Mouse (Mus musculus) neural tube, embryonic 13.5 days (tissue): ENCODE data around the gene Adprhl2. TPM values are rescaled to one million over a fixed set of nuclear protein-coding genes. Genes with fewer than 3 reads are reported as not detected.

Source experiments
- ATAC-seq: fragments of 200-750 bp; cut with Nextera tagmentation; 2 replicates; pipeline ENCODE4 v1.8.0; 2017; ENCODE audit warnings: low read depth, mild to moderate bottlenecking, moderate TSS enrichment, moderate library complexity
- H3K27ac ChIP-seq: fragments of 300-500 bp; sonication (generic); replicated peaks from 2 replicates; pipeline ENCODE4 v1.5.1; 2015; ENCODE audit warnings: moderate library complexity, mild to moderate bottlenecking, inconsistent platforms
- H3K27me3 ChIP-seq: fragments of 300-500 bp; sonication (generic); 2 replicates; pipeline ENCODE4 v1.6.1; 2015; ENCODE audit warnings: mild to moderate bottlenecking, inconsistent platforms
- H3K36me3 ChIP-seq: fragments of 300-500 bp; sonication (generic); 2 replicates; pipeline ENCODE4 v1.6.1; 2015; ENCODE audit warnings: mild to moderate bottlenecking, inconsistent platforms
- H3K4me1 ChIP-seq: fragments of 300-500 bp; sonication (generic); replicated peaks from 2 replicates; pipeline ENCODE4 v1.6.1; 2015; ENCODE audit warnings: inconsistent platforms
- H3K4me2 ChIP-seq: fragments of 300-500 bp; sonication (generic); 2 replicates; pipeline ENCODE4 v1.6.1; 2015; ENCODE audit warnings: inconsistent platforms, mild to moderate bottlenecking, moderate library complexity
- H3K4me3 ChIP-seq: fragments of 300-500 bp; sonication (generic); 2 replicates; pipeline ENCODE4 v1.5.1; 2015; ENCODE audit warnings: mild to moderate bottlenecking, inconsistent platforms
- H3K9ac ChIP-seq: fragments of 300-500 bp; sonication (generic); 2 replicates; pipeline ENCODE4 v1.6.1; 2015; ENCODE audit warnings: moderate library complexity, mild to moderate bottlenecking, inconsistent platforms
- H3K9me3 ChIP-seq: fragments of 300-500 bp; sonication (generic); 2 replicates; pipeline ENCODE4 v1.6.1; 2016; ENCODE audit warnings: inconsistent platforms
- WGBS: fragments of 180-500 bp; shearing (Covaris S2); methylation state at CpG from one replicate; pipeline ENCODE4 v1.1.7; 2015; 5-methylcytosine and 5-hydroxymethylcytosine counted together
- polyA plus RNA-seq: library from polyadenylated mRNA; unstranded; fragments of >200 nt; fragmentation: Nextera tagmentation; extraction: Ambion mirVana; gene quantifications from 2 replicates; pipeline ENCODE4 v1.2.1, GENCODE M21; 2015

Gene Adprhl2
- polyA plus RNA-seq, 1 experiment from 2014 or later: 69.5 TPM

GRCm38 (mm10) chr4:126319806-126320205 is 1.7 kb downstream of the Adprhl2 start:
- Histone ChIP-seq H3K36me3 (peaks cover 40% of the 10 kb centered on the region), H3K4me1 (peaks cover 24% of the 10 kb centered on the region), H3K9me3 (no peaks in the 10 kb centered on the region), H3K4me2 (no peak overlapping the region), H3K4me3 (0 out of 2 replicates have a peak overlapping the region, but pooled peaks have one; percentile 79), H3K27ac (no peak overlapping the region), H3K9ac (no peak overlapping the region), H3K27me3 (peaks cover 19% of the 10 kb centered on the region)
- WGBS: 92% methylated on average over 6 of the region's 6 CpGs
- ATAC-seq: no peak

- Histone ChIP-seq H3K27ac (no peak overlapping the region), H3K4me1 (peaks cover 16% of the 10 kb centered on the region), H3K9me3 (no peaks in the 10 kb centered on the region), H3K27me3 (no peaks in the 10 kb centered on the region), H3K4me2 (no peak overlapping the region), H3K9ac (no peak overlapping the region), H3K36me3 (peaks cover 40% of the 10 kb centered on the region), H3K4me3 (no peak overlapping the region)
- ATAC-seq: no peak
- 95% methylated on average over 13 of the region's 13 CpGs for WGBS
Observed at GRCm38 (mm10) chr4:126316443-126317040, 5.0 kb downstream of the Adprhl2 start.

- no peak overlapping the region for H3K4me2 ChIP-seq
- H3K36me3 ChIP-seq: peaks cover 40% of the 10 kb centered on the region
- H3K27ac ChIP-seq: no peak overlapping the region
- H3K4me3 ChIP-seq: no peak overlapping the region
- no peak for ATAC-seq
- H3K9ac ChIP-seq: no peak overlapping the region
- WGBS: 41% methylated on average over 5 of the region's 5 CpGs
- H3K27me3 ChIP-seq: no peaks in the 10 kb centered on the region
- peaks cover 15% of the 10 kb centered on the region for H3K4me1 ChIP-seq
- H3K9me3 ChIP-seq: no peaks in the 10 kb centered on the region
Observed at GRCm38 (mm10) chr4:126315931-126316330, 5.6 kb downstream of the Adprhl2 start.

GRCm38 (mm10) chr4:126314393-126314792 is 7.1 kb downstream of the Adprhl2 start:
- H3K4me3 ChIP-seq: no peak overlapping the region
- H3K9ac ChIP-seq: no peak overlapping the region
- peaks cover 40% of the 10 kb centered on the region for H3K36me3 ChIP-seq
- H3K27ac ChIP-seq: no peak overlapping the region
- ATAC-seq: no peak
- 62% methylated on average over 10 of the region's 10 CpGs for WGBS
- no peak overlapping the region for H3K4me2 ChIP-seq
- H3K27me3 ChIP-seq: no peaks in the 10 kb centered on the region
- H3K4me1 ChIP-seq: peaks cover 5% of the 10 kb centered on the region; the same call in 1 of the 2 replicates
- no peaks in the 10 kb centered on the region for H3K9me3 ChIP-seq

- H3K9me3 ChIP-seq: no peaks in the 10 kb centered on the region
- no peak overlapping the region for H3K4me2 ChIP-seq
- H3K36me3 ChIP-seq: peaks cover 32% of the 10 kb centered on the region
- no peak overlapping the region for H3K27ac ChIP-seq
- no peak overlapping the region for H3K9ac ChIP-seq
- peaks cover 6% of the 10 kb centered on the region; the same call in 1 of the 2 replicates for H3K4me1 ChIP-seq
- no peaks in the 10 kb centered on the region for H3K27me3 ChIP-seq
- no peak overlapping the region for H3K4me3 ChIP-seq
- ATAC-seq: no peak
- WGBS: 48% methylated on average over 5 of the region's 5 CpGs
Observed at GRCm38 (mm10) chr4:126313202-126313601, 8.3 kb downstream of the Adprhl2 start.

- Histone ChIP-seq H3K27ac (no peak overlapping the region), H3K9ac (no peak overlapping the region), H3K9me3 (no peaks in the 10 kb centered on the region), H3K4me2 (no peak overlapping the region), H3K4me1 (peaks cover 6% of the 10 kb centered on the region; the same call in 1 of the 2 replicates), H3K4me3 (no peak overlapping the region), H3K27me3 (no peaks in the 10 kb centered on the region), H3K36me3 (peaks cover 16% of the 10 kb centered on the region)
- 93% methylated on average over 16 of the region's 16 CpGs for WGBS
- no peak for ATAC-seq
Observed at GRCm38 (mm10) chr4:126311566-126312200, 9.8 kb downstream of the Adprhl2 start.

- peaks cover 6% of the 10 kb centered on the region; the same call in 1 of the 2 replicates for H3K4me1 ChIP-seq
- H3K4me3 ChIP-seq: no peak overlapping the region
- no peak overlapping the region for H3K9ac ChIP-seq
- H3K27ac ChIP-seq: no peak overlapping the region
- H3K27me3 ChIP-seq: no peaks in the 10 kb centered on the region
- ATAC-seq: no peak
- H3K4me2 ChIP-seq: no peak overlapping the region
- WGBS: 77% methylated on average over 7 of the region's 7 CpGs
- no peaks in the 10 kb centered on the region for H3K9me3 ChIP-seq
- H3K36me3 ChIP-seq: peaks cover 3% of the 10 kb centered on the region; the same call in 1 of the 2 replicates
Observed at GRCm38 (mm10) chr4:126310344-126310743, 11.2 kb downstream of the Adprhl2 start.

- 0% methylated on average over 7 of the region's 7 CpGs for WGBS
- peak overlapping the region; percentile 42 for H3K4me2 ChIP-seq
- 0 out of 2 replicates have a peak overlapping the region, but pooled peaks have one; percentile 1 for H3K9ac ChIP-seq
- no peak overlapping the region for H3K27ac ChIP-seq
- no peaks in the 10 kb centered on the region for H3K27me3 ChIP-seq
- H3K9me3 ChIP-seq: no peaks in the 10 kb centered on the region
- ATAC-seq: peak; percentile 86
- H3K4me3 ChIP-seq: peak overlapping the region; percentile 14
- H3K4me1 ChIP-seq: peaks cover 6% of the 10 kb centered on the region; the same call in 1 of the 2 replicates
- peaks cover under 1% of the 10 kb centered on the region; the same call in 1 of the 2 replicates for H3K36me3 ChIP-seq
Observed at GRCm38 (mm10) chr4:126309922-126310309, 11.6 kb downstream of the Adprhl2 start.

GRCm38 (mm10) chr4:126309211-126309921 is 12.1 kb downstream of the Adprhl2 start:
- Histone ChIP-seq H3K36me3 (no peaks in the 10 kb centered on the region), H3K9ac (0 out of 2 replicates have a peak overlapping the region, but pooled peaks have one; percentile 1), H3K9me3 (no peaks in the 10 kb centered on the region), H3K27ac (no peak overlapping the region), H3K4me1 (peaks cover 6% of the 10 kb centered on the region; the same call in 1 of the 2 replicates), H3K4me3 (peak overlapping the region; percentile 14), H3K4me2 (peak overlapping the region; percentile 42), H3K27me3 (peaks cover 1% of the 10 kb centered on the region; the same call in 1 of the 2 replicates)
- 14% methylated on average over 20 of the region's 20 CpGs for WGBS
- ATAC-seq: peak; percentile 75

GRCm38 (mm10) chr4:126306827-126307226 is 14.7 kb downstream of the Adprhl2 start:
- H3K9ac ChIP-seq: no peak overlapping the region
- no peaks in the 10 kb centered on the region for H3K9me3 ChIP-seq
- ATAC-seq: no peak
- H3K36me3 ChIP-seq: no peaks in the 10 kb centered on the region
- H3K4me1 ChIP-seq: peaks cover 9% of the 10 kb centered on the region
- 15% methylated on average over 2 of the region's 2 CpGs for WGBS
- peaks cover 27% of the 10 kb centered on the region for H3K27me3 ChIP-seq
- no peak overlapping the region for H3K4me2 ChIP-seq
- H3K27ac ChIP-seq: no peak overlapping the region
- H3K4me3 ChIP-seq: no peak overlapping the region

- Histone ChIP-seq H3K9me3 (no peaks in the 10 kb centered on the region), H3K36me3 (no peaks in the 10 kb centered on the region), H3K4me3 (no peak overlapping the region), H3K27ac (no peak overlapping the region), H3K27me3 (peaks cover 34% of the 10 kb centered on the region), H3K9ac (no peak overlapping the region), H3K4me1 (peaks cover 17% of the 10 kb centered on the region), H3K4me2 (no peak overlapping the region)
- WGBS: 93% methylated on average over 6 of the region's 6 CpGs
- ATAC-seq: no peak
Observed at GRCm38 (mm10) chr4:126306058-126306457, 15.4 kb downstream of the Adprhl2 start.

GRCm38 (mm10) chr4:126305428-126305827 is 16.1 kb downstream of the Adprhl2 start:
- H3K4me2 ChIP-seq: no peak overlapping the region
- H3K36me3 ChIP-seq: no peaks in the 10 kb centered on the region
- WGBS: 100% methylated on average over 1 of the region's 1 CpGs
- H3K4me3 ChIP-seq: no peak overlapping the region
- no peak overlapping the region for H3K9ac ChIP-seq
- H3K27me3 ChIP-seq: peaks cover 41% of the 10 kb centered on the region
- peaks cover 21% of the 10 kb centered on the region for H3K4me1 ChIP-seq
- no peak for ATAC-seq
- no peak overlapping the region for H3K27ac ChIP-seq
- H3K9me3 ChIP-seq: no peaks in the 10 kb centered on the region
